Mouse (Mus musculus): ENCODE results near the gene Stx1a.

GRCm38 (mm10) chr5:135039541-135039940, 16.3 kb downstream of the Stx1a start:
- TF ChIP-seq CTCF (IDR thresholded peaks at IDR 0.05; ENCODE audit: low read depth, low read length): no peak
- TF ChIP-seq POLR2A (IDR thresholded peaks at IDR 0.05; ENCODE audit: extremely low read depth, insufficient read depth, low read length): no peak
